Mouse (Mus musculus): ENCODE data around the gene Mtrr. TPM values are rescaled to one million over a fixed set of nuclear protein-coding genes. Genes with fewer than 3 reads are reported as not detected.

Gene Mtrr
- polyA plus RNA-seq, 1 experiment from 2014 or later: 14.8 TPM

DNA sequence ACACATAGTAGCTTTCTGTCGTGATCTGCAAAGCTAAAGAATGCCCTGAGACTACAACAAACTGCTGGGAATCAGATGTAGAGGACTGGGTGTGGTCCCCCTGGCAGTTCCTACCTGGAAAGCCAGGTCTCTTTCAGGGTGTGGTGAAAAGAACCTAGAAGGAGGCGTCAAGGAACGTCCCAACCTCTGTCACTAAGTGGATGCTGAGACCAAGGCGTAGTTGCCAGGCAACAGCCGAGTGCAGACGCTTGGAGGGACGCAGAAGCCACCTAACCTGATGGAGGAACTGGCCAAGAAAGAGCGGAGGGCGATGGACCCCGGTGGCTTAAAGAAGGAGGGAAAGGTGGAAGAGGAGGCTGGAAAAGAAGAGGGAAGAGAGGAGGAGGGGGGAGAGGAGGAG is 15.2 kb upstream of the Mtrr start, which contains the start of gene 1700001L19Rik:
TSS of gene 1700001L19Rik (plus strand) at position 223 of the 400 bp plus-strand sequence.
- H3K4me1 ChIP-seq (replicated peaks; ENCODE audit: control insufficient read depth, insufficient read depth, low read length): no peaks in the 10 kb centered on the region
- H3K4me2 ChIP-seq (replicated peaks): peak within 1 kb of the TSS; percentile 49
- H3K9ac ChIP-seq: peak within 1 kb of the TSS; percentile 29
- no peaks in the 10 kb centered on the region for H3K9me3 ChIP-seq (ENCODE audit: control insufficient read depth, low read length)
- no peaks in the 10 kb centered on the region for H3K27me3 ChIP-seq (ENCODE audit: control insufficient read depth, insufficient read depth, low read length)
- H3K4me3 ChIP-seq (replicated peaks; ENCODE audit: low read length): peak within 1 kb of the TSS; percentile 17; the same call in 1 of the 2 replicates
- ATAC-seq (ENCODE audit: low FRiP score): no peak
- H3K36me3 ChIP-seq (replicated peaks; ENCODE audit: control insufficient read depth, insufficient read depth): peaks cover 11% of the 10 kb centered on the region
- DNase-seq (ENCODE audit: low spot score): no peak
- H3K27ac ChIP-seq: no peak within 1 kb of the TSS
- WGBS: 9% methylated on average over 10 of the region's 10 CpGs

GRCm38 (mm10) chr13:68593797-68594196 is 11.8 kb upstream of the Mtrr start:
- H3K9me3 ChIP-seq (ENCODE audit: control insufficient read depth, low read length): no peaks in the 10 kb centered on the region
- no peak overlapping the region for H3K4me3 ChIP-seq (replicated peaks; ENCODE audit: low read length)
- 85% methylated on average over 1 of the region's 1 CpGs for WGBS
- H3K4me1 ChIP-seq (replicated peaks; ENCODE audit: control insufficient read depth, insufficient read depth, low read length): no peaks in the 10 kb centered on the region
- peaks cover 45% of the 10 kb centered on the region for H3K36me3 ChIP-seq (replicated peaks; ENCODE audit: control insufficient read depth, insufficient read depth)
- ATAC-seq (ENCODE audit: low FRiP score) (no peak), DNase-seq (ENCODE audit: low spot score) (peak; percentile 71)
- H3K27ac ChIP-seq: no peak overlapping the region
- H3K9ac ChIP-seq: no peak overlapping the region
- H3K27me3 ChIP-seq (ENCODE audit: control insufficient read depth, insufficient read depth, low read length): no peaks in the 10 kb centered on the region
- H3K4me2 ChIP-seq (replicated peaks): no peak overlapping the region

GRCm38 (mm10) chr13:68588352-68588751 is 6.4 kb upstream of the Mtrr start:
- H3K9me3 ChIP-seq (ENCODE audit: control insufficient read depth, low read length): no peaks in the 10 kb centered on the region
- no peak for ATAC-seq (ENCODE audit: low FRiP score)
- no peak overlapping the region for H3K4me2 ChIP-seq (replicated peaks)
- no peak overlapping the region for H3K9ac ChIP-seq
- no peak overlapping the region for H3K27ac ChIP-seq
- no peak overlapping the region for H3K4me3 ChIP-seq (replicated peaks; ENCODE audit: low read length)
- no peaks in the 10 kb centered on the region for H3K27me3 ChIP-seq (ENCODE audit: control insufficient read depth, insufficient read depth, low read length)
- no peaks in the 10 kb centered on the region for H3K4me1 ChIP-seq (replicated peaks; ENCODE audit: control insufficient read depth, insufficient read depth, low read length)
- no peak for DNase-seq (ENCODE audit: low spot score)
- peaks cover 97% of the 10 kb centered on the region for H3K36me3 ChIP-seq (replicated peaks; ENCODE audit: control insufficient read depth, insufficient read depth)

- no peak overlapping the region for H3K4me2 ChIP-seq (replicated peaks)
- peaks cover 15% of the 10 kb centered on the region for H3K4me1 ChIP-seq (replicated peaks; ENCODE audit: control insufficient read depth, insufficient read depth, low read length)
- no peak for DNase-seq (ENCODE audit: low spot score)
- H3K27me3 ChIP-seq (ENCODE audit: control insufficient read depth, insufficient read depth, low read length): no peaks in the 10 kb centered on the region
- no peak for ATAC-seq (ENCODE audit: low FRiP score)
- no peak overlapping the region for H3K4me3 ChIP-seq (replicated peaks; ENCODE audit: low read length)
- peaks cover 68% of the 10 kb centered on the region for H3K36me3 ChIP-seq (replicated peaks; ENCODE audit: control insufficient read depth, insufficient read depth)
- WGBS: 85% methylated on average over 7 of the region's 7 CpGs
- H3K9me3 ChIP-seq (ENCODE audit: control insufficient read depth, low read length): no peaks in the 10 kb centered on the region
- no peak overlapping the region for H3K9ac ChIP-seq
- H3K27ac ChIP-seq: no peak overlapping the region
These were observed 3.5 kb upstream of the Mtrr start for GRCm38 (mm10) chr13:68585441-68585840.

DNA sequence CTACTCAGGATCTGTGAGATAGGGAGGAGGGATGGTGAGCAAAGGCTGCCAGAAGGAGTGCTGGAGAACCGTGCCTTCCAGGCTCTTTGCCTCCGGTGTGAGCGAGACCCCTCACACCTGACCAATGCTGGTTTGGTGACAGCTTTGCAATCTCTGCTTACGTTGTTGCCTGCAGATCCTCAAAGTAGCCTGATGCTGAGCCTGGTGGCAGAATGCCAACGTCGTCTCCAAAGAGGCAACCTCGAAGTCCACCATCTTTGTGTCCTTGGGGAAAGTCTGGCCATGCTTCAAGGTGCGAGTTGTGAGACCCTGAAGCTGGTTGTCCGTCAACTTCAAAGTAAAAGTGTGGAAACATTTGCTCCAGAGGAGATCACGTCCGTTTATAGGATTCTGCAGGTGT is 2.0 kb upstream of the Mtrr start:
- no peak overlapping the region for H3K27ac ChIP-seq
- H3K27me3 ChIP-seq (ENCODE audit: control insufficient read depth, insufficient read depth, low read length): no peaks in the 10 kb centered on the region
- ATAC-seq (ENCODE audit: low FRiP score) (no peak), DNase-seq (ENCODE audit: low spot score) (no peak)
- WGBS: 97% methylated on average over 11 of the region's 11 CpGs
- peaks cover 15% of the 10 kb centered on the region for H3K4me1 ChIP-seq (replicated peaks; ENCODE audit: control insufficient read depth, insufficient read depth, low read length)
- H3K4me2 ChIP-seq (replicated peaks): no peak overlapping the region
- peaks cover 55% of the 10 kb centered on the region for H3K36me3 ChIP-seq (replicated peaks; ENCODE audit: control insufficient read depth, insufficient read depth)
- H3K9me3 ChIP-seq (ENCODE audit: control insufficient read depth, low read length): no peaks in the 10 kb centered on the region
- H3K9ac ChIP-seq: no peak overlapping the region
- no peak overlapping the region for H3K4me3 ChIP-seq (replicated peaks; ENCODE audit: low read length)

GRCm38 (mm10) chr13:68582517-68582780 is 500 bp upstream of the Mtrr start:
- 1% methylated on average over 11 of the region's 11 CpGs for WGBS
- H3K9me3 ChIP-seq (ENCODE audit: control insufficient read depth, low read length): no peaks in the 10 kb centered on the region
- no peaks in the 10 kb centered on the region for H3K27me3 ChIP-seq (ENCODE audit: control insufficient read depth, insufficient read depth, low read length)
- peak overlapping the region; percentile 67 for H3K4me3 ChIP-seq (replicated peaks; ENCODE audit: low read length)
- H3K27ac ChIP-seq: peak overlapping the region; percentile 62; the same call in 1 of the 2 replicates
- peak overlapping the region; percentile 91 for H3K4me2 ChIP-seq (replicated peaks)
- peaks cover 44% of the 10 kb centered on the region for H3K36me3 ChIP-seq (replicated peaks; ENCODE audit: control insufficient read depth, insufficient read depth)
- ATAC-seq (ENCODE audit: low FRiP score): peak; percentile 3; the same call in 1 of the 2 replicates
- H3K9ac ChIP-seq: peak overlapping the region; percentile 66
- no peak for DNase-seq (ENCODE audit: low spot score)
- peaks cover 15% of the 10 kb centered on the region for H3K4me1 ChIP-seq (replicated peaks; ENCODE audit: control insufficient read depth, insufficient read depth, low read length)

GRCm38 (mm10) chr13:68581086-68581740 is 736 bp downstream of the Mtrr start:
- Histone ChIP-seq H3K9ac (peak overlapping the region; percentile 57), H3K4me3 (replicated peaks; ENCODE audit: low read length) (peak overlapping the region; percentile 67), H3K27me3 (ENCODE audit: control insufficient read depth, insufficient read depth, low read length) (no peaks in the 10 kb centered on the region), H3K27ac (peak overlapping the region; percentile 62), H3K4me1 (replicated peaks; ENCODE audit: control insufficient read depth, insufficient read depth, low read length) (peaks cover 15% of the 10 kb centered on the region), H3K4me2 (replicated peaks) (peak overlapping the region; percentile 84), H3K36me3 (replicated peaks; ENCODE audit: control insufficient read depth, insufficient read depth) (peaks cover 45% of the 10 kb centered on the region), H3K9me3 (ENCODE audit: control insufficient read depth, low read length) (no peaks in the 10 kb centered on the region)
- WGBS: 28% methylated on average over 14 of the region's 14 CpGs
- ATAC-seq (ENCODE audit: low FRiP score): no peak; the same call in 1 of the 2 replicates
- no peak for DNase-seq (ENCODE audit: low spot score)

GRCm38 (mm10) chr13:68577945-68578344 is 4.0 kb downstream of the Mtrr start:
- 97% methylated on average over 7 of the region's 7 CpGs for WGBS
- no peak overlapping the region for H3K27ac ChIP-seq
- no peak for DNase-seq (ENCODE audit: low spot score)
- no peak overlapping the region for H3K4me2 ChIP-seq (replicated peaks)
- H3K36me3 ChIP-seq (replicated peaks; ENCODE audit: control insufficient read depth, insufficient read depth): peaks cover 39% of the 10 kb centered on the region
- peaks cover 11% of the 10 kb centered on the region for H3K4me1 ChIP-seq (replicated peaks; ENCODE audit: control insufficient read depth, insufficient read depth, low read length)
- H3K27me3 ChIP-seq (ENCODE audit: control insufficient read depth, insufficient read depth, low read length): no peaks in the 10 kb centered on the region
- no peak for ATAC-seq (ENCODE audit: low FRiP score)
- H3K9me3 ChIP-seq (ENCODE audit: control insufficient read depth, low read length): no peaks in the 10 kb centered on the region
- H3K4me3 ChIP-seq (replicated peaks; ENCODE audit: low read length): no peak overlapping the region
- no peak overlapping the region for H3K9ac ChIP-seq

- Histone ChIP-seq H3K27ac (no peak overlapping the region), H3K36me3 (replicated peaks; ENCODE audit: control insufficient read depth, insufficient read depth) (peaks cover 62% of the 10 kb centered on the region), H3K4me3 (replicated peaks; ENCODE audit: low read length) (no peak overlapping the region), H3K4me2 (replicated peaks) (no peak overlapping the region), H3K9me3 (ENCODE audit: control insufficient read depth, low read length) (no peaks in the 10 kb centered on the region), H3K4me1 (replicated peaks; ENCODE audit: control insufficient read depth, insufficient read depth, low read length) (no peaks in the 10 kb centered on the region), H3K9ac (no peak overlapping the region), H3K27me3 (ENCODE audit: control insufficient read depth, insufficient read depth, low read length) (no peaks in the 10 kb centered on the region)
- DNase-seq (ENCODE audit: low spot score) (no peak), ATAC-seq (ENCODE audit: low FRiP score) (no peak)
- 91% methylated on average over 4 of the region's 4 CpGs for WGBS
These were observed 7.6 kb downstream of the Mtrr start for GRCm38 (mm10) chr13:68574398-68574797.

All from hindbrain, embryonic 14.5 days (tissue).